Mouse (Mus musculus) heart, embryonic 14.5 days (tissue): ENCODE data around the gene Adh5. TPM values are rescaled to one million over a fixed set of nuclear protein-coding genes. Genes with fewer than 3 reads are reported as not detected.
A peak's percentile ranks its signal among the peaks of the same experiment; 100 is the strongest.

ENCODE experiments used
- ATAC-seq: fragments of 200-750 bp; cut with Nextera tagmentation; 2 replicates; pipeline ENCODE4 v1.8.0; 2017; ENCODE audit warnings: low read depth, moderate TSS enrichment; ENCODE audit not compliant: insufficient number of reproducible peaks, insufficient read depth, low FRiP score
- H3K27ac ChIP-seq, 2 experiments: fragments of 200-500 bp in 1 of 2; fragments of 300-500 bp in 1 of 2; sonication (generic) in 1 of 2; replicated peaks in 1 of 2; 2 replicates each; pipeline ENCODE4 v1.5.1; 2012 to 2014; ENCODE audit warnings: low read depth in 2 of 2, low read length in 2 of 2, control low read depth in 1 of 2, mild to moderate bottlenecking in 1 of 2, mixed read lengths in 1 of 2; ENCODE audit not compliant: control insufficient read depth in 1 of 2, insufficient read depth in 1 of 2
- H3K27me3 ChIP-seq: fragments of 300-500 bp; sonication (generic); 2 replicates; pipeline ENCODE4 v1.6.1; 2014; ENCODE audit warnings: mild to moderate bottlenecking, low read length, control low read depth; ENCODE audit not compliant: control insufficient read depth, insufficient read depth
- H3K36me3 ChIP-seq: fragments of 300-500 bp; sonication (generic); 2 replicates; pipeline ENCODE4 v1.6.1; 2014; ENCODE audit warnings: mild to moderate bottlenecking, control low read depth, low read length, mixed read lengths; ENCODE audit not compliant: control insufficient read depth, insufficient read depth
- H3K4me1 ChIP-seq, 2 experiments: fragments of 200-500 bp in 1 of 2; fragments of 300-500 bp in 1 of 2; sonication (generic) in 1 of 2; 2 replicates each; pipeline ENCODE4 v1.6.1; 2012 to 2014; ENCODE audit warnings: low read length in 2 of 2, control low read depth in 1 of 2, mixed read lengths in 1 of 2; ENCODE audit not compliant: control insufficient read depth in 2 of 2, insufficient read depth in 2 of 2
- H3K4me2 ChIP-seq: fragments of 300-500 bp; sonication (generic); 2 replicates; pipeline ENCODE4 v1.6.1; 2014; ENCODE audit warnings: mild to moderate bottlenecking, low read length
- H3K4me3 ChIP-seq, 2 experiments: fragments of 200-500 bp in 1 of 2; fragments of 300-500 bp in 1 of 2; sonication (generic) in 1 of 2; 2 replicates each; pipeline ENCODE4 v1.5.1; 2012 to 2014; ENCODE audit warnings: low read length in 2 of 2, mild to moderate bottlenecking in 2 of 2, control low read depth in 1 of 2, low read depth in 1 of 2, moderate library complexity in 1 of 2; ENCODE audit not compliant: control insufficient read depth in 1 of 2, insufficient read depth in 1 of 2
- H3K9ac ChIP-seq: fragments of 300-500 bp; sonication (generic); 2 replicates; pipeline ENCODE4 v1.6.1; 2014; ENCODE audit warnings: mild to moderate bottlenecking, low read length
- H3K9me3 ChIP-seq: fragments of 300-500 bp; sonication (generic); 2 replicates; pipeline ENCODE4 v1.6.1; 2016; ENCODE audit warnings: low read length, control low read depth; ENCODE audit not compliant: control insufficient read depth
- WGBS: fragments of 180-500 bp; shearing (Covaris S2); extraction: QIAGEN DNeasy Blood & Tissue Kit; methylation state at CpG from one replicate; pipeline ENCODE4 v1.1.7; 2014; 5-methylcytosine and 5-hydroxymethylcytosine counted together
- polyA plus RNA-seq: library from polyadenylated mRNA; unstranded; fragments of >200 nt; fragmentation: Nextera tagmentation; extraction: Ambion mirVana; gene quantifications from 2 replicates; pipeline ENCODE4 v1.2.1, GENCODE M21; 2014

Adh5 gene
- polyA plus RNA-seq, 1 experiment from 2014 or later, result 171 TPM

DNA sequence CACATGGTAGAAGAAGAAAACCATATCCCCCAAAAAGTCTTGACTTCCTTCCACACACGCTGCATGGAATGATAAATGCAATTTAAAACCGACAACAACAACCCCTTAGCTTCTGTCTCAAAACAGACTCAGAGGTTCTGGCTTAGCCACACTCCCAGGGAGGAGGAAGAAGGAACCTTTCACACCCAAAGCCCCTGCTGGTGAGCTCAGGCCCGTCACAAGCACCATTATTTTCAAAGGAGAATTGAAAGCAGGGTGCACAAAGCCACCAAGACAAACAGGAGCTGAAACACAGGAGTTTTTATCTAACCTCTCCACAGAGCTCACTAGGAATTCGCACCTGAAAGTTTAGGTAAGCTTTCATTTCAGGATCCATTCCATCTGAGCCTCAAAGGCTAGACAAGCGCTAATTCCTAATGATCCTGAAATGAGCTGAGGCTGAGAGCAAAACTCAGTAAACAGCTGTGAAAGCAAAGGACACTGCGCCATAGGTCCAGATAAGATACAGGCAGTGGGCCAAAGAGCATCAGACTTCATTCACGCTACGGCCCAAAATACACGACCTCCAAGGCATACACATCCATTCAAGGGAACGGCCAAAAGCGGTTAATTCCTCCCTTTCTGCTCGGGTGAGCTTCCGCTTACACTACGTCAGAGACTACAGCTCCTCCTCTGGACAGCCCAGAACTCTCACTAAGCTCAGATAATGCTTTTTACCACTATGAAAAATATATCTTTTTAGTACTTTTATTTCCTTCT, 38.8 kb downstream of the Adh5 start:
- Histone ChIP-seq H3K27ac (0 out of 4 replicates have a peak overlapping the region, but pooled peaks of 1 of the 2 experiments have one; percentile 24), H3K27me3 (no peaks in the 10 kb centered on the region), H3K4me2 (peak overlapping the region; percentile 29; the same call in 1 of the 2 replicates), H3K9ac (0 out of 2 replicates have a peak overlapping the region, but pooled peaks have one; percentile 16), H3K4me1 (peaks cover 0 to 13% of the 10 kb centered on the region in 2 experiments; a peak in 1 of 4 replicates), H3K9me3 (0 out of 2 replicates have a peak, but pooled peaks cover 3% of the 10 kb centered on the region), H3K36me3 (peaks cover 52% of the 10 kb centered on the region), H3K4me3 (no peak overlapping the region)
- no peak for ATAC-seq
- WGBS, result 44% methylated on average over 14 of the region's 14 CpGs

DNA sequence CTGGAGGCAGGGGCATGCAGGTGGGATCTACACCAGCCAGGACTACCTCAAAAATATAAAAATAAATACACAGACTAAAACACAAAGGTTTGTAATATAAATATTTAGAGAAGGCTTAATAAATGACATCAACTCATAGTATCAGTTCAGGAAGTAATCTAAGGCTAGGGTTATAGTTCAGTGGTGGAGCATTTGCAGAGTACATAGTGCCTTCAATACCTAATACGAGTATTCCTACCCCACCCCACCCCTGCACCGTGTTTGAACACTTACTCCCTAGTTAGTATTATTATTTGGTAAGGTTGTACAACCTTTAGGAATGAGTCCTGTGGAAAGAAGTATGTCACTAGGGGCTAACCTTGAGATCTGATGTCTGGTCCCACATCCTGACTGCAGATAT, 40.3 kb downstream of the Adh5 start:
- H3K4me3 ChIP-seq, result no peak overlapping the region
- H3K4me1 ChIP-seq, result peaks cover 0 to 23% of the 10 kb centered on the region in 2 experiments; a peak in 2 of 4 replicates
- H3K4me2 ChIP-seq, result no peak overlapping the region
- no peaks in the 10 kb centered on the region for H3K27me3 ChIP-seq
- no peak overlapping the region for H3K9ac ChIP-seq
- H3K36me3 ChIP-seq, result peaks cover 48% of the 10 kb centered on the region
- WGBS, result 84% methylated on average over 2 of the region's 2 CpGs
- H3K27ac ChIP-seq, result no peak overlapping the region
- ATAC-seq, result no peak
- H3K9me3 ChIP-seq, result 0 out of 2 replicates have a peak, but pooled peaks cover 3% of the 10 kb centered on the region

DNA sequence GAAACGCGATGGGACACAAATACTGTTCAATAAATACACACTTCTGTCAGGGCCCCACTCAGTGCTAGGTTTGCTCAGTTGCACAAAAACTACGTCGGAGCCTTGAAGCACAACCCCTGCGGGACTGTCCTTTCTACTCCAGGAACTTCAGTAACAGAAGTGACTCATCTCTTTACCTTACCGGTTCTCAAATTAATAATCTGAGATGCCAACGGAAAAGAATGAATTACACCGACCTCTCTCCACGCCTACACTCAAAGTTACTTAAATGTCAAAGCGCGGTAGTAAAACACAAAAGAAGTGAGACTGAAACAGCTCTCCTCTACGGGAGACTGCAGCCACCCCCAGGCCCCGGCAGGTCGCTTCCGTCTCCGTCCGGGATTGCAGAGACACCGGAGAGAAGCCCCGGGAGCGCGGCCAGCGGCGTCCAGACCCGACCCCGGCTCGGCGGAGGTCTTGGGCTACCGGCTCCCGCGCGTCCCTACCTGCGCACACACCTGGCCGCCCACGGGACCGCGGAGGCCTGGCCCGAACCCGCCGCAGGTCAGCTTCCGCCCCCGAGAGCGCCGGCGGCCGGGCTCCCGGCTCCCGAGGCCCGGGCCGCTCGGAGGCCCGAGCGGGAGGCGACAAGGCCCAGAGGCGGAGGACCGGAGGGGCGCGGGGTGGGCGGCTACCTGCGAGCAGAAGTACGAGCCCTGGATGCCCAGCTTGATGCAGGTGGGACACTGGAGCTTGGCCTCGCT, 45.9 kb downstream of the Adh5 start:
- Histone ChIP-seq H3K36me3 (peaks cover 15% of the 10 kb centered on the region), H3K27ac (peak overlapping the region; percentile 66 to 75; a peak in 3 of 4 replicates), H3K4me2 (peak overlapping the region; percentile 70), H3K4me3 (peak overlapping the region; percentile 86 to 87), H3K4me1 (peaks cover 0 to 12% of the 10 kb centered on the region in 2 experiments; a peak in 2 of 4 replicates), H3K9me3 (0 out of 2 replicates have a peak, but pooled peaks cover 3% of the 10 kb centered on the region), H3K27me3 (no peaks in the 10 kb centered on the region), H3K9ac (peak overlapping the region; percentile 90)
- peak; percentile 59 for ATAC-seq
- under 1% methylated on average over 54 of the region's 61 CpGs for WGBS

DNA sequence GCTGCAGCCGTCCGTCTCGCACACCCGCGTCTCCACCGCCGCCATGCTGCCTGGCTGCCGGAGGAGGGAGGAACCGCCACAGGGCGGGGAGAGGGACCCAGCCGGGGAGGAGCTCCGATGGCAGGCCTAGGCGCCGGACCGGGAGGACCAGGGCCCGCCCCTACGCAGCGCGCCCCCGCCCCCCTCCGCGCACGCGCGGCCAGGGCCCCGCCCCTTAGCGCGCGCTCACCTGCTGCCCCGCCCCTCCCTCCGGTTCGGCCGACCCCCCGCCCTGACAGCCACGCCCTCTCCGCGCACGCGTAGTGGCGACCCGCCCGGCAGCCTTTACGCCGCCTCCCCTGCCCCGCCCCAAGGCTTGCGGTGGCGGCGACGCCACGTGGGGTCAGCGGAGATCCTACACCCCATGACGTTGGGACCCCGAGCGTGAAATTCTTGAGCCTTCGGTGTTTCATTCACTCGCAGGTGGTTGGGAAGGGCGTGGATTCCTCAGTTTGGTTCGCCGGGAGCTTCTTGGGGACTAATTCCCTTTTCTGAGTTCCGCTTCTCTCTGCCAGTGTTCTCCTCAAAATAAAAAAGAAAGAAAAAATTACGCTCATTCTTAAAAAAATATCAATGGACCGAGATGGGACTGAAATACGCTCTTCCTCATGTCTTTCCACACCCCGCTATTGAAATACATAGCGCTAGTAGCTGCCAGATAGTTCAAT, 46.6 kb downstream of the Adh5 start, which contains the start of gene Metap1:
Gene Metap1, minus strand, starts transcription at position 189 of the 707 bp plus-strand sequence.
- peaks cover 13% of the 10 kb centered on the region for H3K36me3 ChIP-seq
- H3K4me1 ChIP-seq, result peaks cover 0 to 12% of the 10 kb centered on the region in 2 experiments; a peak in 2 of 4 replicates
- peak within 1 kb of the TSS; percentile 66 to 75; a peak in 3 of 4 replicates for H3K27ac ChIP-seq
- H3K9ac ChIP-seq, result peak within 1 kb of the TSS; percentile 90
- 0% methylated on average over 35 of the region's 65 CpGs for WGBS
- H3K4me2 ChIP-seq, result peak within 1 kb of the TSS; percentile 70
- H3K4me3 ChIP-seq, result peak within 1 kb of the TSS; percentile 86 to 87
- peak; percentile 99 for ATAC-seq
- H3K27me3 ChIP-seq, result no peaks in the 10 kb centered on the region
- 0 out of 2 replicates have a peak, but pooled peaks cover 3% of the 10 kb centered on the region for H3K9me3 ChIP-seq

DNA sequence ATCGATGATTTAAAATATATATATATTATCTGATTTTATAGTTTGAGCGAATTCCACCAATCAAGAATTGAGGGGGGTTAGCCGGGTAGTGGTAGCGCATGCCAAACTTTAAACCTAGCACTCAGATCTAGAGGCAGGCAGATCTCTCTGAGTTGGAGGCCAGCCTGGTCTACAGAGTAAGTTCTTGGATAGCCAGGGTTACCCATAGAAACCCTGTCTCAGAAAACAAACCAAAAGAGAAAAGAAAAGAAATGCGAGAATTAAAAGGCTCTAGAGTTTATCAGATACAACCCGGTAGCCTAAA, 47.1 kb downstream of the Adh5 start:
- Histone ChIP-seq H3K4me1 (peaks cover 0 to 12% of the 10 kb centered on the region in 2 experiments; a peak in 2 of 4 replicates), H3K4me2 (peak overlapping the region; percentile 64), H3K36me3 (peaks cover 9% of the 10 kb centered on the region), H3K27me3 (no peaks in the 10 kb centered on the region), H3K9me3 (no peaks in the 10 kb centered on the region), H3K27ac (no peak overlapping the region), H3K9ac (peak overlapping the region; percentile 70), H3K4me3 (peak overlapping the region in 1 of 2 experiments; percentile 87; a peak in 2 of 4 replicates)
- ATAC-seq, result no peak
- 25% methylated on average over 6 of the region's 6 CpGs for WGBS

DNA sequence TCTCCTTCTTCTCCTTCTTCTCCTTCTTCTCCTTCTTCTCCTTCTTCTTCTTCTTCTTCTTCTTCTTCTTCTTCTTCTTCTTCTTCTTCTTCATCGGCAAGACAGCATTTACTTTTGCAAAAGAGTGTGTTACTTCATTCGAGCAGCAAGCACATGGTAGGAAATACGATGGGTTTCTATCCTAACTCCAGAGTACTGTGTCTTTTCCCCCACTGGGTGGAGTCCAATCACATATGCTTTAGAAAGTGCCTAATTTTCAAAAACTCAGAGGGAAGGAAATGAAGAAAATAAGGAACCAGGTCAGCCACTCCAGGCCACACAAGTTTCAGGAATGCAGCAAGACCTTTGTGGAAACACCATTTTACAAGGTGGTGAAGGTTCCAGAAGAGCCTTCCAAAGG, 50.8 kb downstream of the Adh5 start:
- Histone ChIP-seq H3K36me3 (no peaks in the 10 kb centered on the region), H3K4me2 (no peak overlapping the region), H3K4me1 (no peaks in the 10 kb centered on the region), H3K4me3 (no peak overlapping the region), H3K9ac (no peak overlapping the region), H3K27ac (no peak overlapping the region), H3K9me3 (no peaks in the 10 kb centered on the region), H3K27me3 (no peaks in the 10 kb centered on the region)
- ATAC-seq, result no peak
- WGBS, result 75% methylated on average over 3 of the region's 3 CpGs

DNA sequence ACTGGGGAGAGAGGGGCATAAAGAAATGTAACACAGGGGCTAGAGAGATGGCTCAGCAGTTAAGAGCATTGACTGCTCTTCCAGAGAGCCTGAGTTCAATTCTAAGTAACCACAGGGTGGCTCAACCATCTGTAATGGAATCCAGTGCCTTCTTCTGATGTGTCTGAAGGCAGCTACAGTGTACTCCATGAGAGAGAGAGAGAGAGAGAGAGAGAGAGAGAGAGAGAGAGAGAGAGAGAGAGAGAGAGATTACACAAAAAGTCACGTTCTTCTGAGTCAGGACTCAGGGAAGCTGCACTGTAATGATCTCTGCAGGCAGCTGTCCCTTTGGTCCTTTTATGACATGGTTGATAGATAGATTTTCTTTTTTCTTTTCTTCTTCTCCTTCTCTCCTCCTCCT, 51.7 kb downstream of the Adh5 start:
- no peaks in the 10 kb centered on the region for H3K36me3 ChIP-seq
- no peak overlapping the region for H3K4me3 ChIP-seq
- H3K27ac ChIP-seq, result no peak overlapping the region
- 27% methylated on average over 1 of the region's 1 CpGs for WGBS
- H3K4me2 ChIP-seq, result no peak overlapping the region
- no peak overlapping the region for H3K9ac ChIP-seq
- H3K9me3 ChIP-seq, result no peaks in the 10 kb centered on the region
- ATAC-seq, result no peak
- H3K4me1 ChIP-seq, result no peaks in the 10 kb centered on the region
- no peaks in the 10 kb centered on the region for H3K27me3 ChIP-seq
